Mouse (Mus musculus): ENCODE data around the gene Tnr. TPM values are rescaled to one million over a fixed set of nuclear protein-coding genes. Genes with fewer than 3 reads are reported as not detected.

Tnr gene
- polyA plus RNA-seq, 1 experiment, result not detected

DNA sequence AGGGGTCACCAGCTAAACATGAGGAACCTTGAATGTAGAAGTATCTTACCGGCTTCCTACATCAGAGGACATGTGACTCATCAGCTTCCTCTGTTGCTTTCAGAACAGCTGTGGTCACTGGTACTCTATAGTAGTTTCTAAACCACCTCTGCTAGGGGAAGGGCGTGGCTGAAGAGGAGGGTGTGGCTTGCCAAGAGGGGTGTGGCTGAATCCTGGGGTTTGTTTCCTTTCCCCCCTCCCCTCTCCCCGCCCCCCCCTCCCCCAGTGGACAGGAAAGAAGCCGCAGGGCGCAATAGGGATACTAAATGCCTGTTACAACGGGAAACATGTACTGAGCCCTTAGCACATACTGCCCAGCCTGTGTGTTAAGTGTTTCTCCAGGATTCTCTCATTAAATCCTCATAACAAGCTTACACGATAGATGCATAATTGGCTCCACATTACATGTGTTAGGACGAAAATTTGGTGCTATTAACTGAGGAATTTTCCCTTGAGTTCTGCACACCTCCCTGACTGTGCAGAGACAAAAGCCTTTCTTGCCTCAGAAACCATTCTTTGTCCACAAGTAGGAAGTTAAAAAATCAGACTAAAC lies 289.3 kb downstream of the Tnr start:
- Histone ChIP-seq H3K4me3 (ENCODE audit: extremely low read depth, insufficient read depth, insufficient read length) (no peak overlapping the region), H3K27me3 (ENCODE audit: control insufficient read depth, insufficient read depth, low read length) (no peaks in the 10 kb centered on the region), H3K36me3 (ENCODE audit: control insufficient read depth, insufficient read depth, low read length) (no peaks in the 10 kb centered on the region), H3K27ac (ENCODE audit: insufficient read depth, low read length) (0 out of 2 replicates have a peak overlapping the region, but pooled peaks have one; percentile 21), H3K4me1 (ENCODE audit: control insufficient read depth, insufficient read depth, insufficient read length) (peaks cover 3% of the 10 kb centered on the region; the same call in 1 of the 2 replicates)
- peak; percentile 4 to 12 for DNase-seq (ENCODE audit: low read depth in 1 of 2, low spot score in 2 of 2)
- TF ChIP-seq POLR2A (IDR thresholded peaks at IDR 0.05; ENCODE audit: low read depth, low read length) (no peak), CTCF (IDR thresholded peaks at IDR 0.05; ENCODE audit: extremely low read depth, insufficient read depth, insufficient read length, insufficient replicate concordance) (no peak)
- WGBS, result 3% methylated on average over 8 of the region's 8 CpGs

DNA sequence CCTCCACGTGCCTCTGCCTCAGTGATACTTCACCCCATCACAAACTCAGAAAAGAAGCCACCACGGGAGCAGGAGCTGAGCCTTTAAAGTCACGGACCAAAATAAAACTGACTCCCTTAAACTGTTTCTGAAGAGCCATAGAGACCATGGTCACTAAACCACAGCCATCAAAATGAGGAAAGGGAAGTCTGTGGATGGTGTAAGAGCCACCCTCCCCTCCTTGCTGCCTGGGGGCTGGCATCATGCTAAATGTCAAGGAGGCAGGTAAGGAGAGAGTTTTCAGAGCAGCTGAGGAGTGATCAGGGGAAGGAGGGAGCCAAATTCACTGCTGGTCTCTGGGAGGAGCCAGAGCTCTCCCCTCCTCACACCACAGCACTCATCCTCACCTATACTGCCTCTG lies 290.8 kb downstream of the Tnr start:
- TF ChIP-seq CTCF (IDR thresholded peaks at IDR 0.05; ENCODE audit: extremely low read depth, insufficient read depth, insufficient read length, insufficient replicate concordance) (no peak), POLR2A (IDR thresholded peaks at IDR 0.05; ENCODE audit: low read depth, low read length) (no peak)
- 5% methylated on average over 3 of the region's 3 CpGs for WGBS
- no peak overlapping the region for H3K4me3 ChIP-seq (ENCODE audit: extremely low read depth, insufficient read depth, insufficient read length)
- no peak for DNase-seq (ENCODE audit: low read depth in 1 of 2, low spot score in 2 of 2)
- H3K27ac ChIP-seq (ENCODE audit: insufficient read depth, low read length), result no peak overlapping the region
- H3K27me3 ChIP-seq (ENCODE audit: control insufficient read depth, insufficient read depth, low read length), result no peaks in the 10 kb centered on the region
- H3K4me1 ChIP-seq (ENCODE audit: control insufficient read depth, insufficient read depth, insufficient read length), result peaks cover 3% of the 10 kb centered on the region; the same call in 1 of the 2 replicates
- no peaks in the 10 kb centered on the region for H3K36me3 ChIP-seq (ENCODE audit: control insufficient read depth, insufficient read depth, low read length)

DNA sequence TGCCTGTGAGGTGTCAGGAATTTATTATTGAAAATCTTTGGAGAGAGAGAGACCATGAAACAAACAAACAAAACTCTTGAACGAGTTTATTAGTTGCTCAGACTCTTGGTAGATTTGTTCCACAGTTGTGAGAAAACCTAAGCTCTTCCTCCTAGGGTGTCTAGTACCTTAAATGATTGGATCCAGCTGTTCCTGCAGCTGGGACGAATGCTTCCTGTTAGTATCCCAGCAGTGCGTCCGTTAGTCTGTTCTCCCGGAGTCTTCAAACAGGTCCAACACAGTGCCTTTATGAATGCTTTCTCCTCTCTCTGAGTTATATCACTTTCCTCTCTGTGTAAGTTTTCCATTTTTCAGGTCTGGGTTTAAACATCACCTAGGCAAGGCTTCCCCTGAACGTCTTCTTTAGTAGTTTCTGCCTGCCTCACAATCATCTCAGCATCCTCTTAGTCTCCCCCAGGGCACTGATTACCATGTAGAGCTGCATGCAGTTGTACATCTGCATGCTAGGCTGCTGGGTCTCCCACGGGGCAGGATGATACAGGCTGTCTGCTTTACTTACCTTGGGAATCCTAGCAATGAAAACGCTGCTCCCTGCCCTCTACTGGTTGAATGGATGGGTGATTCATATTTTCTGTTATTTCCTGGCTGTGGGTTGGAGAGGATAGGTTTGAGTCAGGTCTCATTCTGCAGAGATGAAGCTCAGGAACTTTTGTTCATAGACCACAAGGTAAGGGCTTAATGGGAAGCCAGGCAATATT lies 293.2 kb downstream of the Tnr start:
- Histone ChIP-seq H3K27me3 (ENCODE audit: control insufficient read depth, insufficient read depth, low read length) (no peaks in the 10 kb centered on the region), H3K27ac (ENCODE audit: insufficient read depth, low read length) (no peak overlapping the region), H3K4me1 (ENCODE audit: control insufficient read depth, insufficient read depth, insufficient read length) (peaks cover 3% of the 10 kb centered on the region; the same call in 1 of the 2 replicates), H3K36me3 (ENCODE audit: control insufficient read depth, insufficient read depth, low read length) (no peaks in the 10 kb centered on the region), H3K4me3 (ENCODE audit: extremely low read depth, insufficient read depth, insufficient read length) (no peak overlapping the region)
- TF ChIP-seq POLR2A (IDR thresholded peaks at IDR 0.05; ENCODE audit: low read depth, low read length), result no peak
- no peak for TF ChIP-seq CTCF (IDR thresholded peaks at IDR 0.05; ENCODE audit: extremely low read depth, insufficient read depth, insufficient read length, insufficient replicate concordance)
- 59% methylated on average over 8 of the region's 8 CpGs for WGBS
- DNase-seq (ENCODE audit: low read depth in 1 of 2, low spot score in 2 of 2), result no peak

DNA sequence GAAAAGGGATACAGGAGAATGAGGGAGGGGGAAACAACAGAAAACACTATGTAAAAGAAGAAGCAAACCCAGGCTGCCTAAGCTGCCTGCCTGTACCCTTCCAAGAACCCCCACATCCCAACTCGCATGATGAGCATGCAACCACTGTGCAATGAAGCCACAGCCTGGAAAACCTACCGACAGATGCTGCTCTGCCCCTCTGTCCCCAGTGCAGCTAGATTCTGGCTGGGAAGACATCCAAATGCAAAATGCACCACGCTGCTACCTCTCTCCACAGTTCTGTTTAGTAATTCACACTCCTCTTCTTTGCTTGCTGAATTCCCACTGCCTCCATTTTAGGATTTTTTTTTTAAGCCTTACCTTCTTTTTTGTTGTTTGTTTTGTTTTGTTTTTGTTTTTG lies 295.9 kb downstream of the Tnr start:
- Histone ChIP-seq H3K4me3 (ENCODE audit: extremely low read depth, insufficient read depth, insufficient read length) (no peak overlapping the region), H3K27ac (ENCODE audit: insufficient read depth, low read length) (no peak overlapping the region), H3K36me3 (ENCODE audit: control insufficient read depth, insufficient read depth, low read length) (no peaks in the 10 kb centered on the region), H3K27me3 (ENCODE audit: control insufficient read depth, insufficient read depth, low read length) (no peaks in the 10 kb centered on the region), H3K4me1 (ENCODE audit: control insufficient read depth, insufficient read depth, insufficient read length) (no peaks in the 10 kb centered on the region)
- TF ChIP-seq POLR2A (IDR thresholded peaks at IDR 0.05; ENCODE audit: low read depth, low read length) (no peak), CTCF (IDR thresholded peaks at IDR 0.05; ENCODE audit: extremely low read depth, insufficient read depth, insufficient read length, insufficient replicate concordance) (no peak)
- WGBS, result 65% methylated on average over 3 of the region's 3 CpGs
- no peak for DNase-seq (ENCODE audit: low read depth in 1 of 2, low spot score in 2 of 2)

DNA sequence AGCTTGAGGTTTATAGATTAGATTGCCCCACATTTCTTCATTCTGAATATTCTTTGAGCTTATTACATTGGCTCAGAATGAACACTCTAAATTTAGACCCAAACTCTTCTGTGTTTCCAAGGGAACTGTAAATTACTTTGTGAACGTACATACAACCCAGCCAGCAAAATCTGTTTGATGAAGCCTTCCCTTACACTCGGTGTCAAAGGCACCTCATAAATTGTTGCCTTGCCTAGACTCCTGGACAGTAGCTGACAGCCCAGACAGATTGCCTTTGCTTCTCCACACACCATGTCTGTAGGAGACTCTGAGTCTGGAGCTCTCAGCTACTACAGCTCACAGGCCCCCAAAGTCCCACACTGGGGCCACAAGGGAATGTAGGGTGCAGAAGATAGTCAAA lies 298.8 kb downstream of the Tnr start:
- Histone ChIP-seq H3K27me3 (ENCODE audit: control insufficient read depth, insufficient read depth, low read length) (no peaks in the 10 kb centered on the region), H3K27ac (ENCODE audit: insufficient read depth, low read length) (no peak overlapping the region), H3K36me3 (ENCODE audit: control insufficient read depth, insufficient read depth, low read length) (no peaks in the 10 kb centered on the region), H3K4me3 (ENCODE audit: extremely low read depth, insufficient read depth, insufficient read length) (no peak overlapping the region), H3K4me1 (ENCODE audit: control insufficient read depth, insufficient read depth, insufficient read length) (no peaks in the 10 kb centered on the region)
- TF ChIP-seq POLR2A (IDR thresholded peaks at IDR 0.05; ENCODE audit: low read depth, low read length) (no peak), CTCF (IDR thresholded peaks at IDR 0.05; ENCODE audit: extremely low read depth, insufficient read depth, insufficient read length, insufficient replicate concordance) (no peak)
- no peak for DNase-seq (ENCODE audit: low read depth in 1 of 2, low spot score in 2 of 2)
- 77% methylated on average over 2 of the region's 2 CpGs for WGBS

DNA sequence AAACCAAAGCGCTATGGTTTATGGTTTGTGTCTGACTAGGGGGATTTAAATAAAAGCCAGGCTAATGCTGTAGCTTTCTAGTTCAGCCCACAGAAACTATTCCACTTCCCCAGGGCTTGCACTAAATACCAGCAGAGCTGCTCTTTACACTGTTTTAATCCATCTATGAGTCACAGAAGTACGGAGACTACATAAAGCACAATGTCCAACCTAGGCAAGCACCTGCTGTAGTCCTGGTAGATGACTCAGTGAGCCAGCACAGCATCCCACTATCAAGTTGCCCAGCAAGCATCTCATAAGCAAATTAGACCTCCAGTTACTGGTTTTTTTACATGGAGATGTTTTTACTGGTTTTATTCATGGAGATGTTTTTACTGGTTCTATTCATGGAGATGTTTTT lies 305.0 kb downstream of the Tnr start:
- TF ChIP-seq POLR2A (IDR thresholded peaks at IDR 0.05; ENCODE audit: low read depth, low read length), result no peak
- TF ChIP-seq CTCF (IDR thresholded peaks at IDR 0.05; ENCODE audit: extremely low read depth, insufficient read depth, insufficient read length, insufficient replicate concordance), result no peak
- H3K4me1 ChIP-seq (ENCODE audit: control insufficient read depth, insufficient read depth, insufficient read length), result no peaks in the 10 kb centered on the region
- DNase-seq (ENCODE audit: low read depth in 1 of 2, low spot score in 2 of 2), result no peak
- WGBS, result 91% methylated on average over 2 of the region's 2 CpGs
- no peaks in the 10 kb centered on the region for H3K36me3 ChIP-seq (ENCODE audit: control insufficient read depth, insufficient read depth, low read length)
- no peaks in the 10 kb centered on the region for H3K27me3 ChIP-seq (ENCODE audit: control insufficient read depth, insufficient read depth, low read length)
- H3K4me3 ChIP-seq (ENCODE audit: extremely low read depth, insufficient read depth, insufficient read length), result no peak overlapping the region
- no peak overlapping the region for H3K27ac ChIP-seq (ENCODE audit: insufficient read depth, low read length)

DNA sequence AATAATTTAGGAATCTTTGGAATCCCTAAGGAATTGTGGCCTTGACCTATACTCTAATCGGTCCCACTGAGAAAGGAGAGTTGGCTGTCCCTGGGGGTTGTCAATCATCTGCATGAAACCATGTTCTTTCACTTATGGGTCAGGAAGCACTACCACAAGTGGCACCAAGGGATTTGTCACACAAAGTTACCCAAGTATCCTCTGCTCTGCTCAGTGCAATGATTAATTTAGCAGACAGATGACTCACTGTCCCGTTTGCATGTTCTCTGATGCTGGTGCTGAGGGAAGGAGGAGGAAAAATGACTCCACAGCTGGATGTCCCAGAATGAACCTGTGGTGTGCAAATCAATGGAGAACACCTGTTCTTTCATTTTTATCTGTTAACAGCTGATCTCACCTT lies 309.6 kb downstream of the Tnr start:
- Histone ChIP-seq H3K4me1 (ENCODE audit: control insufficient read depth, insufficient read depth, insufficient read length) (no peaks in the 10 kb centered on the region), H3K27me3 (ENCODE audit: control insufficient read depth, insufficient read depth, low read length) (no peaks in the 10 kb centered on the region), H3K4me3 (ENCODE audit: extremely low read depth, insufficient read depth, insufficient read length) (no peak overlapping the region), H3K36me3 (ENCODE audit: control insufficient read depth, insufficient read depth, low read length) (no peaks in the 10 kb centered on the region), H3K27ac (ENCODE audit: insufficient read depth, low read length) (no peak overlapping the region)
- DNase-seq (ENCODE audit: low read depth in 1 of 2, low spot score in 2 of 2), result no peak
- TF ChIP-seq CTCF (IDR thresholded peaks at IDR 0.05; ENCODE audit: extremely low read depth, insufficient read depth, insufficient read length, insufficient replicate concordance) (no peak), POLR2A (IDR thresholded peaks at IDR 0.05; ENCODE audit: low read depth, low read length) (no peak)
- 51% methylated on average over 2 of the region's 2 CpGs for WGBS
